Mouse (Mus musculus) WW6 (cell line): ENCODE measurements around the gene 1110017D15Rik.

Experiments used
- DNase-seq: peaks from one replicate; pipeline ENCODE4 v3.0.0-alpha.2; 2013; ENCODE audit warnings: low read depth, low spot score

Gene 1110017D15Rik

GRCm38 (mm10) chr4:41517233-41517632, at the start of gene 1110017D15Rik:
1110017D15Rik (minus strand) TSS chr4:41517333.
- DNase-seq, result no peak

GRCm38 (mm10) chr4:41566123-41566522, 49.0 kb upstream of the 1110017D15Rik start:
- no peak for DNase-seq

- no peak for DNase-seq
These were observed 46.2 kb upstream of the 1110017D15Rik start for GRCm38 (mm10) chr4:41563297-41563696.

GRCm38 (mm10) chr4:41557092-41557491, 40.0 kb upstream of the 1110017D15Rik start:
- no peak for DNase-seq

GRCm38 (mm10) chr4:41556311-41556953, 39.3 kb upstream of the 1110017D15Rik start:
- no peak for DNase-seq

- no peak for DNase-seq
These were observed 38.0 kb upstream of the 1110017D15Rik start for GRCm38 (mm10) chr4:41554994-41555663.

GRCm38 (mm10) chr4:41553116-41553515, 36.0 kb upstream of the 1110017D15Rik start:
- no peak for DNase-seq

- no peak for DNase-seq
These were observed 35.4 kb upstream of the 1110017D15Rik start for GRCm38 (mm10) chr4:41552529-41552928.

GRCm38 (mm10) chr4:41547086-41547485, 30.0 kb upstream of the 1110017D15Rik start:
- DNase-seq, result no peak

- DNase-seq, result no peak
These were observed 28.9 kb upstream of the 1110017D15Rik start for GRCm38 (mm10) chr4:41545985-41546384.

GRCm38 (mm10) chr4:41542136-41542535, 25.0 kb upstream of the 1110017D15Rik start:
- no peak for DNase-seq

- DNase-seq, result no peak
These were observed 17.7 kb upstream of the 1110017D15Rik start for GRCm38 (mm10) chr4:41534866-41535265.

- DNase-seq, result no peak
These were observed 15.3 kb upstream of the 1110017D15Rik start for GRCm38 (mm10) chr4:41532420-41532819.

- DNase-seq, result no peak
These were observed 10.9 kb upstream of the 1110017D15Rik start for GRCm38 (mm10) chr4:41527996-41528395.

- DNase-seq, result no peak
These were observed 9.9 kb upstream of the 1110017D15Rik start for GRCm38 (mm10) chr4:41527076-41527475.

GRCm38 (mm10) chr4:41526553-41526952, 9.4 kb upstream of the 1110017D15Rik start:
- no peak for DNase-seq

GRCm38 (mm10) chr4:41524829-41525228, 7.7 kb upstream of the 1110017D15Rik start:
- no peak for DNase-seq

- no peak for DNase-seq
These were observed 6.7 kb upstream of the 1110017D15Rik start for GRCm38 (mm10) chr4:41523839-41524238.

GRCm38 (mm10) chr4:41522788-41523187, 5.7 kb upstream of the 1110017D15Rik start:
- no peak for DNase-seq

GRCm38 (mm10) chr4:41522136-41522535, 5.0 kb upstream of the 1110017D15Rik start:
- DNase-seq, result no peak

- DNase-seq, result no peak
These were observed 3.5 kb upstream of the 1110017D15Rik start for GRCm38 (mm10) chr4:41520641-41521040.

GRCm38 (mm10) chr4:41519195-41519594, 2.1 kb upstream of the 1110017D15Rik start:
- no peak for DNase-seq

GRCm38 (mm10) chr4:41518349-41518748, 1.2 kb upstream of the 1110017D15Rik start:
- DNase-seq, result no peak
